Mouse (Mus musculus) lung, adult 2 months (tissue): Measurements from ENCODE around the gene Pcbp4.
A peak's percentile ranks its signal among the peaks of the same experiment; 100 is the strongest.

Experiments
- CTCF ChIP-seq: fragments of 200-500 bp; IDR thresholded peaks from 2 replicates; pipeline ENCODE4 v1.5.1; 2011; ENCODE audit warnings: mild to moderate bottlenecking, low read length, control low read depth; ENCODE audit not compliant: insufficient read depth
- POLR2A ChIP-seq: fragments of 200-500 bp; IDR thresholded peaks from 2 replicates; pipeline ENCODE4 v1.6.1; 2011; ENCODE audit warnings: low read depth, mild to moderate bottlenecking, control low read depth, low read length, borderline replicate concordance; ENCODE audit errors: extremely low read depth

DNA sequence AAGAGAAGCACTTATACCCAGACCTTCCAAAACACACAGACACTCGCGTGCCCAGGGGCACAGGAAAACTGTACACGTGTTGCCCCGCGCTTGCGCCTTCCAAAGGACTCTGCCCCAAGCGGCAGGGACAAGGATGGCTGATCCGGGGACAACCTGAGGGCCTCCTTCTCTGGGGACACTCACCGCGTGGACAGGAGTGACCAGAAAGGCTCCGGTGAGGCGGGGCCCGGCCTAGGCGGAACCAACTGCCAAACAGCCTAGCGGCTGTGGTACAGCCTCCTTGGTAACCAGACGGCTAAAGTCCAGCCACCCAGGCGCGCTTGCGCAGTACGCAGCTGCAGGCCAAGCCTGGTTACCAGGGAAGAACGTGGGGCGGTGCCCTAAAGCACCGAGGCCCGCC, 5.7 kb upstream of the Pcbp4 start, which contains the start of the genes Abhd14b and Abhd14a:
- 0 out of 2 replicates have a peak, but pooled peaks have one; percentile 29 for TF ChIP-seq POLR2A
- TF ChIP-seq CTCF = peak; percentile 24; the same call in 1 of the 2 replicates
